Mouse (Mus musculus): ENCODE measurements at regions not wholly inside any gene's neighbourhood (a gene's known extent, or its start where the extent isn't known, plus 50 kb on each side); places are given as distances from the start of the nearest gene placed in this dataset.

DNA sequence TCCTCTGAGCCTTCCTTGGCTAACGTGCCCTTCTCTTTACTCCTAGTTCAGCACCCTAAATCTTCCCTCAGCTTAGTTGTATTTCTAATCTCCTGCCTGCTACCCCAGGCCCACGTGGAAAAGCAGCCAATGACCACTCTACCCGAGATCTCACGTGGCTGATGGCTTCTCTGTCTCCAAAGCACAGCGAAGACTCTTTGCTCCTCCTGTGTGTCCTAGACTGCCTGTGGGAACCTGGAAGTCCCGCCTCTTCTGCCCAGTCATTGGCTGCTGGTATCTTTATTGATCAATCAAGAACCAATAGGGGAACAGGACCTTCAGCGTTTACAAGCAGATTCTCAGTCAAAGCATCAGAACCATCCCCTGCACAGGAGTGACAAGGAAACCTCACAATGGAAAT, 54.8 kb downstream of the Gm19935 start:
- H3K36me3 ChIP-seq (ENCODE audit: insufficient read depth, low read length) = no peaks in the 10 kb centered on the region
- WGBS = 77% methylated on average over 7 of the region's 7 CpGs
- H3K27me3 ChIP-seq (ENCODE audit: insufficient read depth, low read length) = no peaks in the 10 kb centered on the region
- no peak for ATAC-seq (ENCODE audit: low FRiP score, low TSS enrichment)
- H3K4me1 ChIP-seq (ENCODE audit: insufficient read depth, low read length) = 0 out of 2 replicates have a peak, but pooled peaks cover 3% of the 10 kb centered on the region
- no peak overlapping the region for H3K9ac ChIP-seq (replicated peaks; ENCODE audit: low read length)
- no peak overlapping the region for H3K27ac ChIP-seq (ENCODE audit: low read length)
- no peaks in the 10 kb centered on the region; the same call in 1 of the 2 replicates for H3K9me3 ChIP-seq (ENCODE audit: low read length)
- H3K4me3 ChIP-seq (ENCODE audit: low read length) = no peak overlapping the region
- no peak overlapping the region for H3K4me2 ChIP-seq (replicated peaks; ENCODE audit: low read depth, low read length)

DNA sequence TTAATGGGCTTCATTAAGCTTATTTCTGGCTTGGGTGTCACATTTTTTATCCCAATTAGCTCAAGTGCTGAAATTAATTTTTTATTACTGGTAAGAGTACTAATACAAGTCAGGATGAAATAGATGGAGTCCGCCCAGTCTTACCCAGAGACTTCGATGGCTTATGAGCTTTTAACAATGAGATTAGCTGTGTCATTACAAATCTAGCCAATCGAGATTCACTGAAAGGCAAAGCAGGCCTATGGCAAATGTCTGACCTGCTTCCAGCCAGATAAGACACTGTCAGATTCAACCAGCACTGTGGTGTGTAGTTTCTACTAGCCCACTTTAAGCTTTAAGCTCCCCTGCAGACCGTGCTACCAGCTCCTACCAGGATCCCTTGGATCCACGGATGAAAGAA, 55.2 kb downstream of the Gm19935 start:
- Histone ChIP-seq H3K27me3 (ENCODE audit: insufficient read depth, low read length) (no peaks in the 10 kb centered on the region), H3K9me3 (ENCODE audit: low read length) (no peaks in the 10 kb centered on the region; the same call in 1 of the 2 replicates), H3K4me3 (ENCODE audit: low read length) (no peak overlapping the region), H3K4me1 (ENCODE audit: insufficient read depth, low read length) (0 out of 2 replicates have a peak, but pooled peaks cover 3% of the 10 kb centered on the region), H3K9ac (replicated peaks; ENCODE audit: low read length) (no peak overlapping the region), H3K27ac (ENCODE audit: low read length) (no peak overlapping the region), H3K36me3 (ENCODE audit: insufficient read depth, low read length) (no peaks in the 10 kb centered on the region), H3K4me2 (replicated peaks; ENCODE audit: low read depth, low read length) (no peak overlapping the region)
- ATAC-seq (ENCODE audit: low FRiP score, low TSS enrichment) = no peak
- 91% methylated on average over 5 of the region's 5 CpGs for WGBS

- no peaks in the 10 kb centered on the region for H3K27me3 ChIP-seq (ENCODE audit: insufficient read depth, low read length)
- H3K27ac ChIP-seq (ENCODE audit: low read length) = no peak overlapping the region
- H3K4me3 ChIP-seq (ENCODE audit: low read length) = no peak overlapping the region
- ATAC-seq (ENCODE audit: low FRiP score, low TSS enrichment) = no peak
- H3K4me2 ChIP-seq (replicated peaks; ENCODE audit: low read depth, low read length) = no peak overlapping the region
- 85% methylated on average over 4 of the region's 4 CpGs for WGBS
- no peaks in the 10 kb centered on the region for H3K36me3 ChIP-seq (ENCODE audit: insufficient read depth, low read length)
- H3K9ac ChIP-seq (replicated peaks; ENCODE audit: low read length) = no peak overlapping the region
- 0 out of 2 replicates have a peak, but pooled peaks cover 3% of the 10 kb centered on the region for H3K4me1 ChIP-seq (ENCODE audit: insufficient read depth, low read length)
- no peaks in the 10 kb centered on the region; the same call in 1 of the 2 replicates for H3K9me3 ChIP-seq (ENCODE audit: low read length)
Observed at GRCm38 (mm10) chr8:90761446-90761845, 55.7 kb downstream of the Gm19935 start.

- WGBS = 66% methylated on average over 9 of the region's 9 CpGs
- H3K9me3 ChIP-seq (ENCODE audit: low read length) = no peaks in the 10 kb centered on the region; the same call in 1 of the 2 replicates
- no peak overlapping the region for H3K4me3 ChIP-seq (ENCODE audit: low read length)
- H3K36me3 ChIP-seq (ENCODE audit: insufficient read depth, low read length) = no peaks in the 10 kb centered on the region
- ATAC-seq (ENCODE audit: low FRiP score, low TSS enrichment) = no peak
- no peak overlapping the region for H3K9ac ChIP-seq (replicated peaks; ENCODE audit: low read length)
- no peak overlapping the region for H3K4me2 ChIP-seq (replicated peaks; ENCODE audit: low read depth, low read length)
- no peak overlapping the region for H3K27ac ChIP-seq (ENCODE audit: low read length)
- H3K27me3 ChIP-seq (ENCODE audit: insufficient read depth, low read length) = no peaks in the 10 kb centered on the region
- 0 out of 2 replicates have a peak, but pooled peaks cover 3% of the 10 kb centered on the region for H3K4me1 ChIP-seq (ENCODE audit: insufficient read depth, low read length)
Observed at GRCm38 (mm10) chr8:90759531-90759930, 57.7 kb downstream of the Gm19935 start.

GRCm38 (mm10) chr8:90755020-90755419, 62.2 kb downstream of the Gm19935 start:
- Histone ChIP-seq H3K36me3 (ENCODE audit: insufficient read depth, low read length) (no peaks in the 10 kb centered on the region), H3K9ac (replicated peaks; ENCODE audit: low read length) (no peak overlapping the region), H3K27ac (ENCODE audit: low read length) (no peak overlapping the region), H3K4me1 (ENCODE audit: insufficient read depth, low read length) (0 out of 2 replicates have a peak, but pooled peaks cover 3% of the 10 kb centered on the region), H3K4me3 (ENCODE audit: low read length) (no peak overlapping the region), H3K9me3 (ENCODE audit: low read length) (no peaks in the 10 kb centered on the region), H3K27me3 (ENCODE audit: insufficient read depth, low read length) (no peaks in the 10 kb centered on the region), H3K4me2 (replicated peaks; ENCODE audit: low read depth, low read length) (no peak overlapping the region)
- ATAC-seq (ENCODE audit: low FRiP score, low TSS enrichment) = peak; percentile 57
- WGBS = 33% methylated on average over 4 of the region's 4 CpGs

DNA sequence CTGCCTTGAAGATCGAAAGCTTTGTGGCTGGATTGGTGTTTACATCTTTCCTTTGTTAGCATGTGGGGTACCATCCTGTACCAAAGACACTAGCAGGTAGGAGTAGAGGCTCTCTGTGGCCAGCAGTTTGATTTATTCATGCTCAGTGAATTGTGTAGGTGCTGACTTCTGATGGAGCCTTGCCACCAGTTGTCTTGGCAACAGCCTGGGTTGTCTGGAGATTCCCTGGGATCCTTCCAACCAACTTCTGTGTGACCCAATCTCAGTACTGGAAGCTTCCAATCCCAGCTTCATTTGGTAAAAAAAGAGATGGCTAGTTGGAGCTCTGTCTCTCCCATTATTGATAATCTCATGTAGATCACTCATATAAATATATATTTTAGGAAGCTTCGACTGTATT, 73.6 kb downstream of the Gm19935 start:
- ATAC-seq (ENCODE audit: low FRiP score, low TSS enrichment) = no peak
- 93% methylated on average over 2 of the region's 2 CpGs for WGBS
- Histone ChIP-seq H3K27me3 (ENCODE audit: insufficient read depth, low read length) (no peaks in the 10 kb centered on the region), H3K9ac (replicated peaks; ENCODE audit: low read length) (no peak overlapping the region), H3K9me3 (ENCODE audit: low read length) (no peaks in the 10 kb centered on the region), H3K4me2 (replicated peaks; ENCODE audit: low read depth, low read length) (no peak overlapping the region), H3K4me1 (ENCODE audit: insufficient read depth, low read length) (peaks cover 5% of the 10 kb centered on the region; the same call in 1 of the 2 replicates), H3K4me3 (ENCODE audit: low read length) (no peak overlapping the region), H3K36me3 (ENCODE audit: insufficient read depth, low read length) (no peaks in the 10 kb centered on the region), H3K27ac (ENCODE audit: low read length) (no peak overlapping the region)

DNA sequence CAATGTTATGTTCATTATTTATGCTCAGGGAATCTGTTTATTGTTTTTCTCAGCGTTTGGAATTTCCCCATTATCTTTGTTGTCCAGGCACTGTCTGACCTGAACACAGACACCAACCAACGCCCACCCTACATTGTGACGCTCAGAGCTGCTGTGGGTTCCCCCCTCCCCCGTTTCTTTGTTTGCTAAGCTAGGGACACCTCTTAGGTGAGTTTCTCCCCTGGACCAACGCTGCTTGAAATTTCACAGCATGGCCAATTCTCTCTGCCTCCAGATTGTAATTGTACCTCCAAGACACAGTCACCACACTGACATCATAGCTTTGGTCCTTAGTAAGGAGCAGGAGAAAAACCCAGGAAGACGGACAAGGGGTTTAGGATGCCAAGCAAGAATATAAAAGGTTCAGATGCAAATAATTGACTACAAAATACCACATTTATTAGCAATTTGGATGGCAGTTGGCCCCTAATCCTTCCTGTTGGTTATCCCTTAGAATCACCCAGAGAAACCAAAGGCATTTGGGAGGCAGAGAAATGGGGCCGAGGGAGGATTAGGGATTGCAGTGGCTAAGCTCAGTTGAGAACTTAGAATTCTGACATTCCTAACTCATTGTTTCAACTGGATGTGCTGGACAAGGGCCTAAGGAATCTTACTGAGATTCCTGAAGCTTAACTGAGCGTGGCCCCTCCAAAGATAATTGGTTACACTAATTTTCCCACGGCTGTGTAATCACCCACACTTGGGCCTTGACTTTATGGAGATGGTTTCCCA, 76.0 kb downstream of the Gm19935 start:
- H3K9ac ChIP-seq (replicated peaks; ENCODE audit: low read length) = no peak overlapping the region
- peaks cover 5% of the 10 kb centered on the region; the same call in 1 of the 2 replicates for H3K4me1 ChIP-seq (ENCODE audit: insufficient read depth, low read length)
- no peaks in the 10 kb centered on the region for H3K36me3 ChIP-seq (ENCODE audit: insufficient read depth, low read length)
- H3K9me3 ChIP-seq (ENCODE audit: low read length) = no peaks in the 10 kb centered on the region
- no peak overlapping the region for H3K4me2 ChIP-seq (replicated peaks; ENCODE audit: low read depth, low read length)
- H3K4me3 ChIP-seq (ENCODE audit: low read length) = no peak overlapping the region
- peak overlapping the region; percentile 38; the same call in 1 of the 2 replicates for H3K27ac ChIP-seq (ENCODE audit: low read length)
- 43% methylated on average over 9 of the region's 9 CpGs for WGBS
- no peaks in the 10 kb centered on the region for H3K27me3 ChIP-seq (ENCODE audit: insufficient read depth, low read length)
- peak; percentile 77 for ATAC-seq (ENCODE audit: low FRiP score, low TSS enrichment)

DNA sequence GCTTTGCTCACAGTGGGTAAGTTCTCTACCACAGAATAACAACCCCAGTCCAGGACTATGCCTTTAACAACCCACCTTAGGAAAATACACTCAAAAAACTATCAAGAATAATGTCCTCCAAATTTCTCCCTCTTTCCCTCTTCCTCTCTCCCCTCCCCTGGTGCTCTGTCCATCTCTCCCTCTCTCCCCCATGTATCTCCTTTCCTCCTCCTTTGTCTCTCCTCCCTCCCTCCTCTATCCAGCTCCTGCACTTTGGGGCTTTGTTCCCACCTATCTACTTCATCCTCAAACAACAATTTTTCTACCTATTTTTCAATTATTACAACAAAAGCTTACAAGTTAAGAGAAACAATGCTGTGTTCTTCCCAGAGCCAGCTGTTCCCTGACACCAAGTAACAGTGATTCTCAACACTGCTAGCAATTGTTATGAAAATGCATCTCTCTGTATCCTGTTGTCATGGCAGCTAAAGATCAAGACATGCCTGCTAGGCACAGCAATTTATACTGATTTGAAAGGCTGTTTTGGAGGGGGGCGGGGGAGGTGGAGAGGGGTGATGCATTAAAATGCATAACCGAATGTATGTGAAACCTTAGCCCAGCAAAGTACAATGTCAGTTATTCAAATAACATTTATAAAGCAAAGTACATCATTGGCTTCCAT, 76.8 kb downstream of the Gm19935 start:
- Histone ChIP-seq H3K36me3 (ENCODE audit: insufficient read depth, low read length) (no peaks in the 10 kb centered on the region), H3K27ac (ENCODE audit: low read length) (no peak overlapping the region), H3K4me3 (ENCODE audit: low read length) (no peak overlapping the region), H3K9me3 (ENCODE audit: low read length) (no peaks in the 10 kb centered on the region), H3K27me3 (ENCODE audit: insufficient read depth, low read length) (no peaks in the 10 kb centered on the region), H3K4me1 (ENCODE audit: insufficient read depth, low read length) (peaks cover 5% of the 10 kb centered on the region; the same call in 1 of the 2 replicates), H3K4me2 (replicated peaks; ENCODE audit: low read depth, low read length) (no peak overlapping the region), H3K9ac (replicated peaks; ENCODE audit: low read length) (no peak overlapping the region)
- WGBS = 68% methylated on average over 2 of the region's 2 CpGs
- no peak for ATAC-seq (ENCODE audit: low FRiP score, low TSS enrichment)

DNA sequence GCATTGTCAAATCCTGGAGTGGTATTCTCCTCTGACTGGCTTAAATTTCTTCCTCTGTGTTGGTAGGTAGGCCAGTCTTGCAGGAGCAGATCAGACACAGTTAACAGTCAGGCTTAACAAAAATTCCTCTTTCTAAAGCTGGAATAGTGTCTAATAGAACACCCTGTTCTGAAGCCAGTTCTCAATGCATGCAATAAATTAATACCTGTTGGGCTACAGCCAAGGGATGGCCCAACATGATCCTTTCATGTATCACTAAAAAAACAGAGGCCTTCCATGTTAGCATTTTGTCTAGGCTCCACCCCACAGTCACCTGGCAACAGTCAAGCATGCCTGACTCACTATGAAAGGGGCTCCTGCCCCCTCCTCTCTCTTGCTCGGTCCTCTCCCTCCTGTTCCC, 89.2 kb downstream of the Gm19935 start:
- H3K36me3 ChIP-seq (ENCODE audit: insufficient read depth, low read length) = no peaks in the 10 kb centered on the region
- no peak overlapping the region for H3K4me3 ChIP-seq (ENCODE audit: low read length)
- H3K9ac ChIP-seq (replicated peaks; ENCODE audit: low read length) = no peak overlapping the region
- H3K4me1 ChIP-seq (ENCODE audit: insufficient read depth, low read length) = no peaks in the 10 kb centered on the region
- H3K9me3 ChIP-seq (ENCODE audit: low read length) = no peaks in the 10 kb centered on the region
- H3K4me2 ChIP-seq (replicated peaks; ENCODE audit: low read depth, low read length) = no peak overlapping the region
- 33% methylated on average over 1 of the region's 1 CpGs for WGBS
- no peak for ATAC-seq (ENCODE audit: low FRiP score, low TSS enrichment)
- no peaks in the 10 kb centered on the region for H3K27me3 ChIP-seq (ENCODE audit: insufficient read depth, low read length)
- no peak overlapping the region for H3K27ac ChIP-seq (ENCODE audit: low read length)

- Histone ChIP-seq H3K9me3 (ENCODE audit: low read length) (no peaks in the 10 kb centered on the region), H3K36me3 (ENCODE audit: insufficient read depth, low read length) (no peaks in the 10 kb centered on the region), H3K4me1 (ENCODE audit: insufficient read depth, low read length) (no peaks in the 10 kb centered on the region), H3K4me2 (replicated peaks; ENCODE audit: low read depth, low read length) (no peak overlapping the region), H3K9ac (replicated peaks; ENCODE audit: low read length) (no peak overlapping the region), H3K27ac (ENCODE audit: low read length) (no peak overlapping the region), H3K27me3 (ENCODE audit: insufficient read depth, low read length) (no peaks in the 10 kb centered on the region), H3K4me3 (ENCODE audit: low read length) (no peak overlapping the region)
- WGBS = 83% methylated on average over 5 of the region's 5 CpGs
- ATAC-seq (ENCODE audit: low FRiP score, low TSS enrichment) = no peak
Observed at GRCm38 (mm10) chr8:90725188-90725587, 92.0 kb downstream of the Gm19935 start.
